Mouse (Mus musculus) testis, adult 2 months (tissue): ENCODE data around the gene Ggt5.

Experiments
- CTCF ChIP-seq: fragments of 200-500 bp; IDR thresholded peaks from 2 replicates; pipeline ENCODE4 v1.5.1; 2012; ENCODE audit warnings: low read depth, mild to moderate bottlenecking, inconsistent platforms, low read length, moderate library complexity; ENCODE audit not compliant: control insufficient read depth, insufficient read depth, insufficient replicate concordance
- POLR2A ChIP-seq: fragments of 200-500 bp; IDR thresholded peaks from 2 replicates; pipeline ENCODE4 v1.6.1; 2012; ENCODE audit warnings: low read depth, mild to moderate bottlenecking, inconsistent platforms, low read length, moderate library complexity; ENCODE audit not compliant: control insufficient read depth

DNA sequence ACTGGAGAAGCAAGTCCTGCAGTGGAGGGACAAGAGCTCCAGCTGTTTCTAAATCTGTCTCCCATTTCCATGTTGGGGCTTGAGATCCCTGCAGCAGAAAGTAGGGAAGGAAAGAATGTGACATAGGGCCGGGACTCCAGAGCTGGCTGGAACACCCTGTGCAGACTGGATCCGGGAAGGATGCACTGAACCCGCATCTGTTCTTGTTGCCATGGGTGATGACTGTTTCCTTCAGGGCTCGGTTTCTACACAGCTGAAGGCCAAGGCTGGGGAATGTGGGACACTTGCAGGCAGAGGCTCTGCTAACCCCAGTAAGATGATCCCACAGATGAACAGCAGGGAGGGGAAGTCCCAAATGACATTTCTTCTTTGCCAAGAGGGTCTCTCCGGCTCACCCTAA, 43.5 kb downstream of the Ggt5 start:
- no peak for TF ChIP-seq CTCF
- no peak for TF ChIP-seq POLR2A
